Mouse (Mus musculus) heart, adult 8-10 months (tissue): ENCODE measurements around the gene Bptf. TPM values are rescaled to one million over a fixed set of nuclear protein-coding genes. Genes with fewer than 3 reads are reported as not detected.
"Not testable (repeated sequence)": the region's sequence is repeated elsewhere in the genome, so short reads cannot be mapped to it uniquely, and the experiment has no call there.

ENCODE experiments used
- DNase-seq: peaks from one replicate; pipeline ENCODE4 v3.0.0; 2022; ENCODE audit warnings: low spot score
- total RNA-seq, 4 experiments: library from RNA; stranded (reverse); gene quantifications; 2 replicates each; pipeline ENCODE4 v1.2.4; 2022

The Bptf gene
- total RNA-seq, 4 experiments from 2014 or later = 24.8 to 30.3 (median 28.6) TPM

DNA sequence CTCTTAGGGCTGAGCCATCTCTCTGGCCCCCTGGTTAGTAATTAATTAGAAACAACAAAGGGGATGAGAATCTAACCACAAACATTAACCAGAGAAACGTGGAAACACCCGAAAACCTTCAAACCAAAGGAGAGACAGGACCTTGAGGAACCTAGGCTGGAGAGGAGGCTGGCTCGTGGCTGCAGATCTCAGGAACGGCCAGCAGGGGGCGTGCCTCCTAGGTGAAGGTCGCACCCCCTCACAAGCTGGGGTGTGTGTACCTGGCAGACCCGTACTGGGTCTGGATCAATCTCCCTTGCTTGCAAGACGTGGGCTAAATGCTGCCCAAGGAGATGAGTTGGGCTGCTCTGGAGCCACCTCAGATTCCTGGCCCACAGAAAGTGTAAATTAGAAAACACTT is 113.3 kb downstream of the Bptf start:
- DNase-seq = no peak

DNA sequence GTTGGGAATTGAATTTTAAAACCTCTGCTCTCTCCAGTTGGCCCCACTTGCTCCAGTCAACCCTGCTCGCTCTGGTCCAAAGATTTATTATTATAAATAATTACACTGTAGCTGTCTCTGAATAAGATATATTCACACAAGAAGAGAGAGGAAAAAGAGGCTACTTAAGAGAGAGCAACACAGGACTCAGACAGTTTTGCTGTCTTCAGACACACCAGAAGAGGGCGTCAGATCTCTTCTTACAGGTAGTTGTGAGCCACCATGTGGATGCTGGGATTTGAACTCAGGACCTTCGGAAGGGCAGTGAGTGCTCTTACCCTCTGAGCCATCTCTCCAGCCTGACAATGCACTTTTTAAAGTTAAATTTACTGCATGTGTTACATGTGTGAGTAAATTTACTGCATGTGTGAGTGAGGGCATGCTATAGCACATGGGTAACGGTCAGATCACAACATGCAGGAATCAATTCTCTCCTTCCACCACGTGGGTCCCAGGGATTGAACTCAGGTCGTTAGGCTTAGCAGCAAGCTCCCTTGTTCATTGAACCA is 114.5 kb downstream of the Bptf start:
- DNase-seq = no peak

DNA sequence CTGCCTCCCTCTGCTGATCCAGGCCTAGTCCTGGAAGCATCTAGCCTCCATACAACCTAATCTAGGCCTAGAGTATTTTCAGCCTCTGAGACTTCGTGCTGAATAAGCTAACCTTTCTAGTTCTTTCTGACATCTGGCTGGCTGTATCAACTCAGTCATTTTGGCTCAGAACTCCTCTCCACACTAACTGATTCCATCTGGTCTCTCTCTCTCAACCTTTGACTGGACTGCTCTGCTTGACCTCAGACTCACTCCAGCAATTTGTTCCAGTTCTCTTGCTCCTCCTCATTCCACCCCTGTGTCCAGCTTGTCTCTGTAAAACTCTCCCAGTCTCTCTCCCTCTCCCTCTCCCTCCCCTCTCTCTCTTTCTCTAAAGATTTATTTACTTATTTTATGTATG is 115.0 kb downstream of the Bptf start:
- DNase-seq = no peak

DNA sequence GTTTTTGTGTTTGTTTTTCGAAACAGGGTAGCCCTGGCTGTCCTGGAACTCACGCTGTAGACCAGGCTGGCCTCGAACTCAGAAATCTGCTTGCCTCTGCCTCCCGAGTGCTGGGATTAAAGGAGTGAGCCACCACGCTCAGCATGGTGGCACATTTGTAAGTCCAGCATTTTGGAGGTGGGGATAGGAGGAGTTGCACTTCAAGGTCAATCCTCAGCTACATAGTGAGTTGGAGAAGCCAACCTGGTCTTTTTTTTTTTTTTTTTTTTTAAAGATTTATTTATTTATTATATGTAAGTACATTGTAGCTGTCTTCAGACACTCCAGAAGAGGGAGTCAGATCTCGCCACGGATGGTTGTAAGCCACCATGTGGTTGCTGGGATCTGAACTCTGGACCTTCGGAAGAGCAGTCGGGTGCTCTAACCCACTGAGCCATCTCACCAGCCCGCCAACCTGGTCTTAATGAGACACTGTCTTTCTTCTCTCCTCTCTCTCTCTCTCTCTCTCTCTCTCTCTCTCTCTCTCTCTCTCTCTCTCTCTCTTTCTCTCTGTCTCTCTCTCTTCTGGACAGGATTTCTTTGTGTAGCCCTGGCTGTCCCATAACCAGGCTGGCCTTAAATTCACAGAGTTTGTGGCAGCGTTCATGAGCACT is 116.3 kb downstream of the Bptf start:
- not testable (repeated sequence) for DNase-seq

DNA sequence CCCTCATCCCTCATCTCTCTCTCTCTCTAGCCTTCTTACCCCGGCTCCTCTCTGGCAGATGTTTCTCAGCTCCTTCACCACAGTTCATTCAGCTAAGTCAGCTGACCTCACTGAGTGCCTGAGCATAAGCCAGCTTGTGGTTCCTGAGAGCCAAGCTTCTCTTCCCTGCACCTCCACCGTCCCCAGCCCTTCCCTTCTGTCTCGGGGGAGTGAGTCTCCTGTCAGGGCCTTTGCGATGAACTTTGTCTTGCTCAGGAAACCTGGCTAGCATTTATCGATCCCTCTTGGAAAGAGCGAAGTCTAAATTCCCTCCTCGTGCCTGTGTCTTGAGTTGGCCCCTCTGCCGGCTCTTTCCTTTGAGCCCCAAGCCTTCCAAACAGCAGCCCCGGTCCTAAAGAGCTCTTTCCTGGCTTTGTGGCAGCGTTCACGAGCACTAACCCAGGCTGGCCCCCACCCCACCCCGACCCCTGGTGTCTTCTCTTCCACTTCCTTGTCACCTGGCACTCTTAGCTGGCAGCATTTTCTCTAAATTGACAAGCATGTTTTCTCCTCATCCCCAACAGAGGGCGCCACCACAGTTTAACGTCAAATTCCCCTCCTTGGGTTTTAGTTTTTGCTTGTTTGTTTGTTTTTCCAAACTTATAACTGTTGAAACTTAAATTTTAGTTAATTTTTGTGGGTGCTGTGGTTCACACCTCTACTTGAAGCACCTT is 117.2 kb downstream of the Bptf start:
- no peak for DNase-seq

DNA sequence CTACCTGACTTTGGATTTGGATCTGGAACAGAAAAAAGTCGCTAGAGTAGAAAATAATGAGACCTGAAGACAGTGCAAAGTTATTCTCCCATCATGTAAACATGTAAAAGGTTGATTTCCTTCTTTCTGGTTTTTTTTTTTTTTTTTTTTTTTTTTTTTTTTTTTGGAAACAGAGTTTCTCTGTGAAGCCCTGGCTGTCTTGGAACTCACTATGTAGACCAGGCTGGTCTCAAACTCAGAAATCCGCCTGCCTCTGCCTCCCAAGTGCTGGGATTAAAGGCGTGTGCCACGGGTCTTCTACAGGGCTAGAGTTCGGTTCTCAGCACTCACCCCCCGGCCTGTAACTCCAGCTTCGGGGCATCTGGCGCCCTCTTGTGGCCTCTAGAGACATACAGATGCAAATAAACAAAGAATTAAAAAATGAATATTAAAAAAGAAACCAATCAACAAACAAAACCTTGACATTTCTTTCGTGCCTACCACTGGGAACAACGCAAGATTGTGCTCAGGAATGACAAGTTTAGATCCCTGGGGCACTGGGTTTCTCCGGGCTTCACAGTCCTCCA is 117.8 kb downstream of the Bptf start:
- DNase-seq = no peak

DNA sequence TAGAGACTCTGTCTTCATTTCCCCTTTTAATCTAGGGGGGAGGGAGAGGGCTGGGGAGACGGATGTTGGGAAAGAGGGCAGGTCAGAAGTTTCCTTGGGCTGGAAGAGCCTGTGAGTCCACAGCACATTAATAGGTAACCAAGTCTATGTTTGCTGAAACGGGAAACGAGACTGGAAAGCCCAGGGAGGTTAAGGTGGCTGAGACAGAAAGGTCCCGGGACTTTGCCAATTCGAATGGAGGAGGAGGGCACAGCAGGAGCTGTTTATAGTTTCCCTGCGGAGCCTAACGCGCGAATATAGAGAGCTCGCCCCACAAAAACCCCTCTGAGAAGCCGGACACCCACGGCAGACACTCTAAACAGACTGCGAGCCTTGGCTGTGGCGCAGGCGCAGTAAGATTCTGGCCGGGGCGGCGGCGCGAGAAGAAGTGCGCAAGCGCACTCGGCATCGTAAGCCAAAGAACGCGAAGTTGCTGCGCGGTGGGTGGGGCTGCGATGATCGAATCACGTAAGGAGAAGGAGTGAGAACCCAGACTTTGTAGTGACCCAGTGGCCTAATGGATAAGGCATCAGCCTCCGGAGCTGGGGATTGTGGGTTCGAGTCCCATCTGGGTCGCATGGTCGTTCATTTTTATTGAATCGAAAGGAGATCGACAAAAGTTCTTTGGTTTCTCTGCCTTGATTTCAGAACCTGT is 119.5 kb downstream of the Bptf start:
- peak; percentile 99 for DNase-seq

DNA sequence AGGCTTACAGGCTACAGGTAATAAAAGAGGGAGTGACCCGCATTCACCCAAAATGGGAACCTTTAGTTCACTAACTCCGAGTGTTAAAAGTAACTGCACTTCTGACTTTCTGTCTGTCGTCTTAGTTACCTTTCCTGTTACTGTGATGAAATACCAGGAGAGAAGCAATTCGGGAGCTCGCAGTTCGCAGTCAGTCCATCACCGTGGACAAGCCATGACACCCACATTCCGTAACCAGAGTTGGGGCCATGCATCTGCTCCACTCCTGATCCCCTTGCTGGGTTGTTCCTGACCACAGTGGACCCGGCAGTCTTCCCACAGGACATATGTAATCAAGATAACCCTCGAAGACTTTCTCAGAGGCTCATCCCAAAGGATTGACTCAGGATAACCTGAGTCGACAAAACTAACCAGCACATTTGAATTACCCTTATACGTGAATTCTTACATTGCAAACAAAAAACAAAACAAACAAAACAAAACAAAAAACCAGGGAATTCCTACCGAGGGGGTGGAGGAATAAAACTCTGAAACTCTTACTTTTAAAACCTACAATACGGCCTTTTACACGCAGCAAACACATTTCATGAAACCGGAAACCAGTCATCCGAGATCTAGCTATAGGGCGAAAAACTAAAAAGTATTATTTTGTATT is 120.1 kb downstream of the Bptf start:
- DNase-seq = no peak

DNA sequence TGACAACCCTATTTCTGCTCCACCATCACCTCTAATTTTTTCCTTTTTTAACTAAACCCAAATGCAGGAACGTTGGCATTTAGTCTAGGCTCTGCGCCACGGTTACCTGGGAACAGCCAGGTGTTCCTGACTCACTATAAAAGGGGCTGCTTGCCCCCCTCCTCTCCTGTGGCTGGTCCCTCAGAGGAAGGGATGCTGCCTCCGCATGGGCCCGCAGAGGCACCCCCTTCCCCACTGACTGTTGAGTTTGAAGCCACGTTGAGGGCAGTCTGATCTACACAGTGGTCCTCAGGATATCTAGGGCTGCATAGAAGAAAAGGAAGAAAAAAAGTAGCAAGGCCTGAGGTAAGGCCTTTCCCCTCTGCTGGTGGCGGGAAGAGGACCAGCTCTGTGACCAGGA is 120.8 kb downstream of the Bptf start:
- no peak for DNase-seq

DNA sequence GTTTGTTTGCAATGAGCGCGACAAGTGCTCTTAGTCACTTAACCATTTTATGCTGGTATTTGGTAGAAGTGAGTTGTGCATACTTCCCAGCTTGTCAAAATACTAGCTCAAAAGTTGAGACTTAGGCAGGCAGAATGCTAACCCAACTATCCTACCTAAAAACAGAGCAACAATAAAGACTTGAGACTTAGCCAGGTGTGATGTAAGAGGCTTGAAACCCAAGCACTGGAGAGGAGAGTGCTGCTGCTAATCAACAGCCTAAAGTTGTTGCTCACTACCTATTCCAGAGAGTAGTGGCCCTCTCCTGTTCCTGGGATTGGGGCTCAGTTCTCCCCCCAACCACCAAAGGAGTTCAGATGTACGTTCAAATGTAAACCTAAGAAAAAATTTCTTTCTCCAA is 121.5 kb downstream of the Bptf start:
- DNase-seq = no peak

DNA sequence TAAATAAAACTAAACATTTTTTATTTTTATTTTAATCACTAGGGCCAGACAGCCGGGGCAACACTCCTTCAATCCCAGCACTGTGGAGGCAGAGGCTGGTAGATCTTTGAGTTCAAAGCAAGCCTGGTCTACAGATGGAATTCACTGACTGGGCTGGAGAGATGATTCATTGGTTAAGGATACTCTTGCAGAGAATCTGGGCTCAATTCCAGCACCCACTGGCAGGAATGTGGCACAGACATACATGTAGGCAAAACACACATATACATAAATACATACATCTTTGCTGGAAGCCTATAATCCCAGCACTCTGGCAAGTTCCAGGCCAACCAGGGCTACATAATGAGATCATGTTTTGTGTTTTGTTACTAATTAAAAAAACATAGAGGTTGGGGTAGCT is 126.4 kb downstream of the Bptf start:
- DNase-seq = no peak

DNA sequence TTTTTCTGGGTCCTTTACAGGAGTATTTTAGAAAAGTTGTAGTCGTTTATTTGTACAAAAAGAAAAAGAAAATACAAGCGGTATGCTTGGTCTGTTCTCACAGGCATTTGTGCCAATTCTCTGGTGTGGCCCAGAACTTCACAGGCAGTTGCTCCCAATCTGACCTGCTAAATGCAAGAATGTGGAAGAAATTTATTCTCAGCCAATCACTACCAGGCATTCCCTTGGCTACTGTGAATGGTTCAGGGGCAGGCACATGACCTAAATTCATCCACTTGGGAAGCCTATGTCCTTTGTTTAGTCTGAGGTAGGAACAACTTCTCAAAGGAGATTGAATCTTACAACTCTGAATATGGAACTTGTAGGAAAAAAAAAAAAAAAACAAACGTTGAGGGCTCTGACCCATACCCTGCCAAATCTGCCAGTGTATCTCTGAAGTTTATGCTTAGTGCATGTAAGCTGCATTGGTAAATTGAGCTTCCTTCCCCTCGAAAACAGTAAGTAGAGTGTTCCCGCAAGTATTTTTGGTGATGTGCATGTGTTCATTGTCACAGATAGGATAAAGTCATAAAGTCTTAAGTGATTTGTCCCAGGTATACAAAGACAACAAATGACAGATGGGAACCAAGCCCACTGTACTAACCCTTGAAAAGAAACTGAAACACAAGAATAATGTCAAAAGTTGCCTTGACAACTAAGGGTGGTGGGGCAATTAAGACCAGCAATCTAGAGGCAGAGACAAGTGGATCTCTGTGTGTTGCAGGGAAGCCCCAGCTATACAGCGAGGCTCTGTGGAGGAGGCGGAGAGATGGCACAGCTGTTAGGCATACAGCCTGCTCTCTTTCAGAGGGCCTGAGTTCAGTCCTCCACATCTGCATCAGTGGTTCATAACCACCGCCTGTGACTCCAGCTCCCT is 129.9 kb downstream of the Bptf start:
- DNase-seq = no peak

DNA sequence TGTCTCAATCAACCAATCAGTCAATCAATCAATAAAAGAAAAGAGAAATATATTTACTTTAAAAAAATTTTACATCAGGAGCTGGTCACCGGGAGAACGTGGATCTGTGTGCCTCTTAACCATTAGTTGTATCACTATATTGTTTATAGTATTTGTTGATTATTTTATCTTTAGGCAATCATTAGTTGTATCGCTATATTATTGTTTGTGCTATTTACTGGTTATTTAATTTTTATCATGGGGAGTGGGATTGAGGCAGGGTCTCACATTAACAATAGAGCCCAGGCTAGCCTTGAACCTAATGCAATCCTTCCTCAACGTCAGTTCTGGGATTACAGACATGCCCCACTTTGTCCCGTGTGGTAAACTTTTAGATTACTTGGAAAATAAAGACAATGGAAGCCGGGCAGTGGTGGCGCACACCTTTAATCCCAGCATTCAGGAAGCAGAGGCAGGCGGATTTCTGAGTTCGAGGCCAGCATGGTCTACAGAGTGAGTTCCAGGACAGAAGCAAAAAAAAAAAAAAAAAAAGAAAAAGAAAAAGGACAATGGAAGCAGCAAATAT is 131.9 kb downstream of the Bptf start:
- DNase-seq = no peak

DNA sequence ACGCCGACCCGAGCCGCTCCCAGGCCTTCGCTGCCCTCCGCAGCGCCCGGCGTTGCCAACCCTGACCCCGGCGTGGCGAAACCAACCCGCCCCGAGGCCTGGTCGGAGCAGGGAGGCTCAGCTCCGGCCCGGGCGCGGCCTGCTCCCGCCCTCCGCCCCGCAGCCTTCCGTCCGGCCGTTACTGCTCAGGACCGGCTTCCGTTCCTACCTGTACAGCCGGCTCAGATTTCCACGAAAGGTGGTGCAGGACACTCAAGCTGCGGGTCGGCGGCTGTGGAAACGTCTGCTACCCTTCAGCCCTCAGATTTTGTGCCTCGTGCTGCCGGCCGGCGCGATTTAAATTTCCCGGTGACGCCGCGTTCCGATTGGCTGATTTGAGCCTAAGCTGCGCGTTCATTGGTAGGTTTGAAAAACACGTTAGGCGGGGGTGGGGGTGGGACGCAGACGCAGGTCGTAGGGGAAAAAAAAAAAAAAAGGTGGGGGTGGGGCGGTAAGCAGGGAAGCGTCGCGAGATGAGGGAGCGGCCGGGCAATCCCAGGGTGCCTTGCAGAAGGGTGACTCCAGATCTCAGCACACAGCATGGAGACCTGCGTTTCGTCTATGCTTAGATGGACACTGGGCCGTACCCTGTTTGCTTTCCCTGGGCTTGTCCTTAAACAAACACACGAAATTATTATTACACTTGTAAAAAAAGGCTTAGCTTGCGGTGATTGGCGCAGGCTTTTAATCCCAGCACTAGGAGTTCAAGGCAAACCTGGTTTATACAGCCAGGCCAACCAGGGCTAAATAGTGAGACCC is 132.6 kb downstream of the Bptf start, which contains the start of gene Kpna2:
Gene Kpna2 (minus strand): TSS at position 391 of the 798 bp plus-strand sequence.
- peak; percentile 92 for DNase-seq

DNA sequence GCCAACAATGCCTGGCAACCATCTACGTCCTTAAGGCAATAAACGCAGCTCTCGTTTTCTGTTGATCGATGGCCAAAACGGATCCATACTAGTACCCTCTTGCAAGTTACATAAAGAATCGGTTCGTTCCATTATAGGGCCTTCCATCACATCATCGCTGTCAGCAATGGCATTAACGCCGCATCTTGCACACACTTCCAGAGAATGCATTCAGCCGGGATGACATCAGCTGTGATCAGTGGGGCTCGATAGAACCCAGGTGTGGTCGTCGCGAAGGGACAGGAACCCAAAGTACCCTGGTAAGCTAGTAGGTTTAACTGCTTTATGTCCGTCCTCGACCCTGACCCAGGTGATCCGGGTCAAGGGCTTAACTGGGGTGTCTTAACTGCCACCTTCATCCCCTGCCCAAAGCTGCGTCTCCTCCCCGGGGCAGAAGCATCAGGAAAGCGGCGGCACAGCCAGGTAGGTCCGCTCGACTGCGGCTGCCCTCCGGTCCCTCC is 133.2 kb downstream of the Bptf start:
- no peak for DNase-seq

DNA sequence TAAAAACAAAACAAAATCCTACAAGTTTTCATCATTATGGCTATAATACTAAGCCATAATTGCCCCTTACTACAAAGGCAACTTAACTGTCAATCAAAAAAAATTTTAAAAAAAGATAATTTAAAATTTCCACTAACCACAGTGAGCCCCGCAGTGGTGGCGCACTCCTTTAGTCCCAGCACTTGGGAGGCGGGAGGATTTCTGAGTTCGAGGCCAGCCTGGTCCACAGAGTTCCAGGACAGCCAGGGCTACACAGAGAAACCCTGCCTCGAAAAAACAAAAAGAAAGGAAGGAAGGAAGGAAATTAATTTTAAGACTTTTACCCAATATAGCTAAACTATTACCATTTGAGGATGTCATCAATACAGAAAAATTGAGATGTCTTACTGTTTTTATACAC is 134.0 kb downstream of the Bptf start:
- no peak for DNase-seq

DNA sequence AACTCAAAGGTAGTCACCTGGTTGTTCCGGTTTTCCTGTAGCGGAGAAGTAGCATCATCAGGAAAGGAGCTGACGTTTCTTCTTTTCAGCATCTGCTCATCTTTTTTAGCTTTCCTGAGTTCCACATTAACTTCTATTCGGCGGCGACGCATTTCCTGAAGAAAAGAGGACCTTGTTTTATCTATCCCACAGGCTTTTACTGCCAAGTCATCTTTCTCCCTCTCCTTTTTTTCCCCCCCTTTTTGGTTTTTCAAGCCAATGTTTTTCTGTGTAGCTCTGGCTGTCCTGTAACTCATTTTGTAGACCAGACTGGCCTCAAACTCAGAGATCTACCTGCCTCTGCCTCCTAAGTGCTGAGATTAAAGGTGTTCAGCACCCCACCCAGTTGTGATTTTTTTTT is 135.4 kb downstream of the Bptf start:
- DNase-seq = not testable (repeated sequence)

DNA sequence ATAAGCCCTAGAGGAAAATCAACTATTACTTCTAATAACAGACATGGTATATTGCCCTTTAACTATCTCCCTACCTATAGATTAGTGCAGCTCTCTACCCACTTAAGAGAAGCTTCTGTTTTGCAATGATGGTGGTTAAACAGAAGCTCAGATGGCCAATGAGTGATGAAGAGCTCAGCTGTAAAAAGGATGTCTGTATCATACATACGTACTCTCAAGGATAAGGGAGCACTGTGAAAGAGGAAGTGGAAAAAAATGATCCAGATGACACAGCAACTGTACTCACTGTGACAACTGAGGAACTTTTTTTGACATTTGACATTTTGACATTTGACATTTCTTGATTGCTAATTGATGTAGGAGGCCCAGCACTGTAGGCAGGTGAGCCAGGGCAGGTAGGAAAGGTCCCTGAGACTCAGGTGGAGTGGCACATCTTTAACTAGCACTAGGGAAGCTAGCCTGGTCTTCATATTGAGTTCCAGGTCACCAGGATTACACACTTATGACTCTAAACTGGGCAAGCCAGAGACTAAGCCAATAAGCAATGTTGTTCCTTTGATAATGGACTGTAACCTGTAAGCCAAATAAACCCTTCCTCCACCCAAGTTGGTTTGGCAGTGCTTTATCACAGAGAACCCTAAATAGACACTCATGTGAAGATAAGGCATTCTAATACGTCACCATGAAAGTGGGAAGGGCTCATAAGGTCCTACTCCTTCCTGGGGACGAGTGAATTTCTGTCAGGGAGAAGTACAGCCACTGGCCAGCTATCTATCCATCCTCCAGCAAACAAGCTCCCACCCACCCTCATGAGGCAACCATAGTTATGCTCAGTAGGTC is 137.5 kb downstream of the Bptf start:
- DNase-seq = peak; percentile 63
